In the genomic region with DNA sequence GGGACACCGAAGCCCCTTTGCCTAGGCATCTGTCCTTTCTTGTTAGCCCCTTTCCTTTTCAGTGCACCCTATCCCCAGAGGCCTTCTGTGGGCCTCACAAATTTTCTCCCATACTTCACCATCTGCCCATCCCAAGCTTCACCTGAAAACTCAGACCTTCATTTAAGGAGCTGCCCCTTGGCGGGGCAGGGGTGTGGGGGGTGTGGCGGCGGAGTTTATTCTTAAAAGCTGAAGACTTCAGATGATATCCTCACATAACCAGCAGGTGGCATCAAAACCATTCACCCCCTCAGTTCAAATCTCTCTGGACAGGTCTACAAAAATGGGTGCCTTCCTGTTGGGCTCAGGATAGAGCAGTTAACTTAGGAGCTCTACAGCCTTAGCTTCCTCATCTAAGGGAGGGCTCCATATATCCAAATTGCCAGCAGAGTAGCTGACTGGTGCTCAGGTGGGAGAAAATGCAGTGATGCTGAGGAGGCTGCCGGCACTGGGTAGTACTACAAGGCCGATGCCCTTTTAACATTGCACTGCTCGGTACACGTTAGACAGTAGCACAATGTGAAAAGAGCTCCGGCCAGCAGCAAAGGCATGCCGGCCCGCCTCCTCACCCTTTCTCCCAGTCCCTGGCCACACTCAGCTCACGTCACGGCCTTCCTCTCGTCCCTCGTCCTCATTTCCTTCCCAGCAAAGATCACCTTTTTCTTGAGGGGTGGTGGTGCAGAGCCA, we compare ENCODE assay signal across 8 mouse cellular contexts. TPM values are rescaled to one million over a fixed set of nuclear protein-coding genes. Genes with fewer than 3 reads are reported as not detected.
DNase-seq lines count a peak whose midpoint lies in the region; ATAC-seq and TF ChIP-seq lines count a peak whose summit lies in the region.

No protein-coding gene starts in this region.

- H3K36me3 ChIP-seq in intestine, embryonic 15.5 days, result no peaks in the 10 kb centered on the region
- no peaks in the 10 kb centered on the region for H3K36me3 ChIP-seq in lung, postnatal 0 days (ENCODE audit: insufficient read depth, low read length)
- peaks cover 10% of the 10 kb centered on the region; the same call in 1 of the 2 replicates for H3K36me3 ChIP-seq in stomach, embryonic 15.5 days

- TF ChIP-seq CTCF in embryonic fibroblast, embryonic 13.5 days (IDR thresholded peaks at IDR 0.05; ENCODE audit: borderline replicate concordance, insufficient read depth, low read length), result no peak
- TF ChIP-seq CTCF in lung, postnatal 0 days (IDR thresholded peaks at IDR 0.05), result peak; percentile 58

- peak; percentile 52 for DNase-seq in thymus, postnatal 4 days
- DNase-seq in thymus, postnatal 36 days, result no peak
- peak; percentile 62 for DNase-seq in lung, postnatal 0 days (ENCODE audit: low spot score)
- no peak for DNase-seq in Muller cell, postnatal 12 days (ENCODE audit: inconsistent ontology term)
- no peak for DNase-seq in gastrocnemius, postnatal 14 days

- WGBS in intestine, embryonic 15.5 days, result 65% methylated on average over 15 of the region's 15 CpGs
- 50% methylated on average over 15 of the region's 15 CpGs for WGBS in lung, postnatal 0 days
- 58% methylated on average over 15 of the region's 15 CpGs for WGBS in stomach, embryonic 15.5 days

- TF ChIP-seq EP300 in lung, postnatal 0 days (IDR thresholded peaks at IDR 0.05), result no peak

- ATAC-seq in intestine, embryonic 15.5 days, result no peak
- ATAC-seq in lung, postnatal 0 days, result no peak
- no peak for ATAC-seq in stomach, embryonic 15.5 days (ENCODE audit: insufficient read depth, low FRiP score, low read depth)

- H3K4me2 ChIP-seq in intestine, embryonic 15.5 days (replicated peaks), result peak overlapping the region; percentile 76
- H3K4me2 ChIP-seq in lung, postnatal 0 days (replicated peaks; ENCODE audit: low read depth, low read length), result peak overlapping the region; percentile 9; the same call in 1 of the 2 replicates
- peak overlapping the region; percentile 80 for H3K4me2 ChIP-seq in stomach, embryonic 15.5 days

- H3K4me3 ChIP-seq in embryonic fibroblast, embryonic 13.5 days (ENCODE audit: insufficient read depth, low read length), result no peak overlapping the region
- 0 out of 2 replicates have a peak overlapping the region, but pooled peaks have one; percentile 12 for H3K4me3 ChIP-seq in intestine, embryonic 15.5 days (replicated peaks)
- H3K4me3 ChIP-seq in lung, postnatal 0 days (ENCODE audit: low read depth, low read length), result no peak overlapping the region
- H3K4me3 ChIP-seq in stomach, embryonic 15.5 days (replicated peaks), result peak overlapping the region; percentile 95

- no peak overlapping the region for H3K9ac ChIP-seq in intestine, embryonic 15.5 days
- H3K9ac ChIP-seq in lung, postnatal 0 days (replicated peaks; ENCODE audit: low read depth), result no peak overlapping the region
- no peak overlapping the region for H3K9ac ChIP-seq in stomach, embryonic 15.5 days

- intact Hi-C loops in gastrocnemius, postnatal 14 days (cut with DNase I; ENCODE audit: low total_unique reads), result loop anchor here (5.0 kb wide), 1 partner anchor 57 kb away; the partner anchor contains the start of gene Ube2l6

- 0 out of 2 replicates have a peak, but pooled peaks cover 4% of the 10 kb centered on the region for H3K27me3 ChIP-seq in intestine, embryonic 15.5 days (replicated peaks)
- H3K27me3 ChIP-seq in lung, postnatal 0 days (replicated peaks; ENCODE audit: insufficient read depth, low read length), result 0 out of 2 replicates have a peak, but pooled peaks cover under 1% of the 10 kb centered on the region
- 0 out of 2 replicates have a peak, but pooled peaks cover 3% of the 10 kb centered on the region for H3K27me3 ChIP-seq in stomach, embryonic 15.5 days (replicated peaks)

- TF ChIP-seq POLR2A in embryonic fibroblast, embryonic 13.5 days (IDR thresholded peaks at IDR 0.05; ENCODE audit: low read depth, low read length), result 0 out of 2 replicates have a peak, but pooled peaks have one; percentile 5

- H3K27ac ChIP-seq in embryonic fibroblast, embryonic 13.5 days (ENCODE audit: insufficient read depth, low read length), result no peak overlapping the region
- H3K27ac ChIP-seq in intestine, embryonic 15.5 days, result no peak overlapping the region
- H3K27ac ChIP-seq in lung, postnatal 0 days (ENCODE audit: low read length), result no peak overlapping the region
- H3K27ac ChIP-seq in stomach, embryonic 15.5 days, result no peak overlapping the region; the same call in 1 of the 2 replicates

- no peaks in the 10 kb centered on the region for H3K9me3 ChIP-seq in intestine, embryonic 15.5 days
- no peaks in the 10 kb centered on the region for H3K9me3 ChIP-seq in lung, postnatal 0 days (ENCODE audit: low read length)
- H3K9me3 ChIP-seq in stomach, embryonic 15.5 days, result no peaks in the 10 kb centered on the region

- H3K4me1 ChIP-seq in embryonic fibroblast, embryonic 13.5 days (ENCODE audit: control insufficient read depth, insufficient read depth, low read length), result peaks cover 4% of the 10 kb centered on the region
- H3K4me1 ChIP-seq in intestine, embryonic 15.5 days (replicated peaks), result peaks cover 67% of the 10 kb centered on the region
- peaks cover 25% of the 10 kb centered on the region for H3K4me1 ChIP-seq in lung, postnatal 0 days (ENCODE audit: insufficient read depth, low read depth, low read length)
- H3K4me1 ChIP-seq in stomach, embryonic 15.5 days, result peaks cover 65% of the 10 kb centered on the region

RNA-seq across cellular contexts. Expression of gene Gm19426, which starts 2.7 kb away (rescaled TPM):
- polyA plus RNA-seq in embryonic fibroblast, embryonic 13.5 days (2011; ENCODE audit: insufficient read length, low read depth, missing spikeins), result 2.7 and 4.9 TPM in 2 replicates
- polyA plus RNA-seq in intestine, embryonic 15.5 days (2015; fragmentation: Nextera tagmentation; extraction: Ambion mirVana), result 5.5 and 6.1 TPM in 2 replicates
- 5.6 and 6.5 TPM in 2 replicates for polyA plus RNA-seq in lung, postnatal 0 days (2015; fragmentation: Nextera tagmentation; extraction: Ambion mirVana)
- polyA plus RNA-seq in stomach, embryonic 15.5 days (2015; fragmentation: Nextera tagmentation; extraction: Ambion mirVana), result 6.7 and 7.2 TPM in 2 replicates
- total RNA-seq in gastrocnemius, postnatal 14 days (2021), result 1 to 10 TPM in 1 of 2 experiments, under 1 TPM in 1; 0.66 to 1.0 TPM

RNA-seq across cellular contexts. Expression of gene Ypel4, which starts 6.9 kb away (rescaled TPM):
- 1.3 and 4.6 TPM in 2 replicates for polyA plus RNA-seq in embryonic fibroblast, embryonic 13.5 days (2011; ENCODE audit: insufficient read length, low read depth, missing spikeins)
- 5.1 and 6.0 TPM in 2 replicates for polyA plus RNA-seq in intestine, embryonic 15.5 days (2015; fragmentation: Nextera tagmentation; extraction: Ambion mirVana)
- 2.6 and 3.4 TPM in 2 replicates for polyA plus RNA-seq in lung, postnatal 0 days (2015; fragmentation: Nextera tagmentation; extraction: Ambion mirVana)
- 7.5 and 11.0 TPM in 2 replicates for polyA plus RNA-seq in stomach, embryonic 15.5 days (2015; fragmentation: Nextera tagmentation; extraction: Ambion mirVana)
- 1 to 10 TPM in 1 of 2 experiments, under 1 TPM in 1; 0.73 to 1.0 TPM for total RNA-seq in gastrocnemius, postnatal 14 days (2021)

RNA-seq across cellular contexts. Expression of gene Clp1, which starts 13.6 kb away (rescaled TPM):
- polyA plus RNA-seq in embryonic fibroblast, embryonic 13.5 days (2011; ENCODE audit: insufficient read length, low read depth, missing spikeins), result 8.9 and 10.4 TPM in 2 replicates
- 26.3 and 26.7 TPM in 2 replicates for polyA plus RNA-seq in intestine, embryonic 15.5 days (2015; fragmentation: Nextera tagmentation; extraction: Ambion mirVana)
- polyA plus RNA-seq in lung, postnatal 0 days (2015; fragmentation: Nextera tagmentation; extraction: Ambion mirVana), result 19.3 and 19.5 TPM in 2 replicates
- 23.7 and 26.9 TPM in 2 replicates for polyA plus RNA-seq in stomach, embryonic 15.5 days (2015; fragmentation: Nextera tagmentation; extraction: Ambion mirVana)
- 1 to 10 TPM; 4.1 to 4.9 TPM for total RNA-seq in gastrocnemius, postnatal 14 days (2021)

RNA-seq across cellular contexts. Expression of gene Zdhhc5, which starts 25.8 kb away (rescaled TPM):
- 76.6 and 78.8 TPM in 2 replicates for polyA plus RNA-seq in embryonic fibroblast, embryonic 13.5 days (2011; ENCODE audit: insufficient read length, low read depth, missing spikeins)
- polyA plus RNA-seq in intestine, embryonic 15.5 days (2015; fragmentation: Nextera tagmentation; extraction: Ambion mirVana), result 24.6 and 26.5 TPM in 2 replicates
- polyA plus RNA-seq in lung, postnatal 0 days (2015; fragmentation: Nextera tagmentation; extraction: Ambion mirVana), result 15.8 and 19.9 TPM in 2 replicates
- polyA plus RNA-seq in stomach, embryonic 15.5 days (2015; fragmentation: Nextera tagmentation; extraction: Ambion mirVana), result 27.8 and 28.5 TPM in 2 replicates
- total RNA-seq in gastrocnemius, postnatal 14 days (2021), result 10 to 100 TPM; 41.3 to 45.1 TPM

RNA-seq across cellular contexts. Expression of gene Serping1, which starts 34.5 kb away (rescaled TPM):
- polyA plus RNA-seq in embryonic fibroblast, embryonic 13.5 days (2011; ENCODE audit: insufficient read length, low read depth, missing spikeins), result 27.3 and 40.2 TPM in 2 replicates
- polyA plus RNA-seq in intestine, embryonic 15.5 days (2015; fragmentation: Nextera tagmentation; extraction: Ambion mirVana), result 59.7 and 60.5 TPM in 2 replicates
- polyA plus RNA-seq in lung, postnatal 0 days (2015; fragmentation: Nextera tagmentation; extraction: Ambion mirVana), result 269 and 283 TPM in 2 replicates
- polyA plus RNA-seq in stomach, embryonic 15.5 days (2015; fragmentation: Nextera tagmentation; extraction: Ambion mirVana), result 76.0 and 79.6 TPM in 2 replicates
- total RNA-seq in gastrocnemius, postnatal 14 days (2021), result 10 to 100 TPM; 55.0 to 72.1 TPM

Comparison
In these comparisons a context has a peak if more than half of its experiments do, and no peak if none do; other contexts are left out.
1. DNase-seq: peak in thymus, postnatal 4 days (single experiment) and lung, postnatal 0 days (single experiment); none in thymus, postnatal 36 days (0 of 2), Muller cell, postnatal 12 days (single experiment) and gastrocnemius, postnatal 14 days (single experiment).
2. H3K4me3 ChIP-seq: peak in intestine, embryonic 15.5 days (single experiment) and stomach, embryonic 15.5 days (single experiment); none in embryonic fibroblast, embryonic 13.5 days (single experiment) and lung, postnatal 0 days (single experiment).
3. H3K4me2 ChIP-seq: peak in every context shown above with its lines; median percentile 80 in stomach, embryonic 15.5 days; 76 in intestine, embryonic 15.5 days; 9 in lung, postnatal 0 days.